Mouse (Mus musculus) cortical plate, adult 2 months (tissue): ENCODE data around the gene Rhob.

Experiments
- CTCF ChIP-seq: fragments of 200-500 bp; IDR thresholded peaks from 2 replicates; pipeline ENCODE4 v1.5.1; 2011; ENCODE audit warnings: mild to moderate bottlenecking, control low read depth, low read length; ENCODE audit not compliant: insufficient read depth; ENCODE audit errors: extremely low read depth
- POLR2A ChIP-seq: fragments of 200-500 bp; IDR thresholded peaks from 2 replicates; pipeline ENCODE4 v1.6.1; 2011; ENCODE audit warnings: mild to moderate bottlenecking, low read length, control low read depth; ENCODE audit not compliant: insufficient read depth; ENCODE audit errors: extremely low read depth

DNA sequence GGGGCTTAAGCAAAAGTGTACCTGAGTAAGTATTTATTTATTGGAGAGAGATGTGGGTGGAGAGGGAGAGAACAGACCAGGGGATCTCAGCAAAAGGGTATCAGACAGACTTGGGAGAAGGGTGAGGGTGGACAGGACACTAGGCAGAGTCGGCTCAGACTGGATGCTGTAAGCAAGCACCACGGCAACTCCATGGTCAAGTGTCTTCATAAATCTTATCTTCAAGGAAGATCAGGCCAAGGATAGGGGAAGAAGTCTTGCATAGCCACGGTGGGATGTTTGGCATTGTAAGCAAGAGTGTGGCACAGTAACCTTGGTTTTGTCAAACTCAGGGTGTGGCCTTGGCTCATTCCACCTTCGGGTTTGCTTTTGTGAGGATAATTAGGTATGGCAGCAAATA is 27.8 kb downstream of the Rhob start:
- no peak for TF ChIP-seq CTCF
- TF ChIP-seq POLR2A = no peak
